Mouse (Mus musculus): ENCODE data around the gene Cnih3.

Gene Cnih3

GRCm38 (mm10) chr1:181352367-181353199 lies at the start of gene Cnih3:
Gene Cnih3, plus strand, starts transcription at chr1:181352628.
- DNase-seq (ENCODE audit: low spot score in 2 of 2), result peak; percentile 1 to 26

GRCm38 (mm10) chr1:181307981-181308380 lies 44.4 kb upstream of the Cnih3 start:
- DNase-seq (ENCODE audit: low spot score in 2 of 2), result no peak

GRCm38 (mm10) chr1:181310712-181311111 lies 41.7 kb upstream of the Cnih3 start:
- DNase-seq (ENCODE audit: low spot score in 2 of 2), result no peak

- no peak for DNase-seq (ENCODE audit: low spot score in 2 of 2)
Observed at GRCm38 (mm10) chr1:181312115-181313045, 40.0 kb upstream of the Cnih3 start.

GRCm38 (mm10) chr1:181313046-181313415 lies 39.4 kb upstream of the Cnih3 start:
- DNase-seq (ENCODE audit: low spot score in 2 of 2), result no peak

- no peak for DNase-seq (ENCODE audit: low spot score in 2 of 2)
Observed at GRCm38 (mm10) chr1:181314301-181314700, 38.1 kb upstream of the Cnih3 start.

GRCm38 (mm10) chr1:181315350-181315749 lies 37.1 kb upstream of the Cnih3 start:
- no peak for DNase-seq (ENCODE audit: low spot score in 2 of 2)

GRCm38 (mm10) chr1:181316571-181316970 lies 35.9 kb upstream of the Cnih3 start:
- DNase-seq (ENCODE audit: low spot score in 2 of 2), result no peak

GRCm38 (mm10) chr1:181319466-181319865 lies 33.0 kb upstream of the Cnih3 start:
- no peak for DNase-seq (ENCODE audit: low spot score in 2 of 2)

GRCm38 (mm10) chr1:181321149-181321548 lies 31.3 kb upstream of the Cnih3 start:
- no peak for DNase-seq (ENCODE audit: low spot score in 2 of 2)

GRCm38 (mm10) chr1:181323134-181323533 lies 29.3 kb upstream of the Cnih3 start:
- DNase-seq (ENCODE audit: low spot score in 2 of 2), result no peak

GRCm38 (mm10) chr1:181327137-181327536 lies 25.3 kb upstream of the Cnih3 start:
- DNase-seq (ENCODE audit: low spot score in 2 of 2), result no peak

- no peak for DNase-seq (ENCODE audit: low spot score in 2 of 2)
Observed at GRCm38 (mm10) chr1:181327636-181328420, 24.6 kb upstream of the Cnih3 start.

- no peak for DNase-seq (ENCODE audit: low spot score in 2 of 2)
Observed at GRCm38 (mm10) chr1:181329110-181329509, 23.3 kb upstream of the Cnih3 start.

GRCm38 (mm10) chr1:181332597-181332996 lies 19.8 kb upstream of the Cnih3 start:
- DNase-seq (ENCODE audit: low spot score in 2 of 2), result no peak

- no peak for DNase-seq (ENCODE audit: low spot score in 2 of 2)
Observed at GRCm38 (mm10) chr1:181334329-181335018, 18.0 kb upstream of the Cnih3 start.

- no peak for DNase-seq (ENCODE audit: low spot score in 2 of 2)
Observed at GRCm38 (mm10) chr1:181335019-181335365, 17.4 kb upstream of the Cnih3 start.

GRCm38 (mm10) chr1:181335388-181335787 lies 17.0 kb upstream of the Cnih3 start:
- DNase-seq (ENCODE audit: low spot score in 2 of 2), result no peak

- DNase-seq (ENCODE audit: low spot score in 2 of 2), result no peak
Observed at GRCm38 (mm10) chr1:181336857-181337256, 15.6 kb upstream of the Cnih3 start.

- no peak for DNase-seq (ENCODE audit: low spot score in 2 of 2)
Observed at GRCm38 (mm10) chr1:181339106-181339505, 13.3 kb upstream of the Cnih3 start.

- DNase-seq (ENCODE audit: low spot score in 2 of 2), result peak; percentile 19 to 37
Observed at GRCm38 (mm10) chr1:181345547-181345946, 6.9 kb upstream of the Cnih3 start.
